Mouse (Mus musculus): ENCODE measurements around the gene Chd4.
A peak's percentile ranks its signal among the peaks of the same experiment; 100 is the strongest.
"Not testable (repeated sequence)": the region's sequence is repeated elsewhere in the genome, so short reads cannot be mapped to it uniquely, and the experiment has no call there.

Chd4 gene

DNA sequence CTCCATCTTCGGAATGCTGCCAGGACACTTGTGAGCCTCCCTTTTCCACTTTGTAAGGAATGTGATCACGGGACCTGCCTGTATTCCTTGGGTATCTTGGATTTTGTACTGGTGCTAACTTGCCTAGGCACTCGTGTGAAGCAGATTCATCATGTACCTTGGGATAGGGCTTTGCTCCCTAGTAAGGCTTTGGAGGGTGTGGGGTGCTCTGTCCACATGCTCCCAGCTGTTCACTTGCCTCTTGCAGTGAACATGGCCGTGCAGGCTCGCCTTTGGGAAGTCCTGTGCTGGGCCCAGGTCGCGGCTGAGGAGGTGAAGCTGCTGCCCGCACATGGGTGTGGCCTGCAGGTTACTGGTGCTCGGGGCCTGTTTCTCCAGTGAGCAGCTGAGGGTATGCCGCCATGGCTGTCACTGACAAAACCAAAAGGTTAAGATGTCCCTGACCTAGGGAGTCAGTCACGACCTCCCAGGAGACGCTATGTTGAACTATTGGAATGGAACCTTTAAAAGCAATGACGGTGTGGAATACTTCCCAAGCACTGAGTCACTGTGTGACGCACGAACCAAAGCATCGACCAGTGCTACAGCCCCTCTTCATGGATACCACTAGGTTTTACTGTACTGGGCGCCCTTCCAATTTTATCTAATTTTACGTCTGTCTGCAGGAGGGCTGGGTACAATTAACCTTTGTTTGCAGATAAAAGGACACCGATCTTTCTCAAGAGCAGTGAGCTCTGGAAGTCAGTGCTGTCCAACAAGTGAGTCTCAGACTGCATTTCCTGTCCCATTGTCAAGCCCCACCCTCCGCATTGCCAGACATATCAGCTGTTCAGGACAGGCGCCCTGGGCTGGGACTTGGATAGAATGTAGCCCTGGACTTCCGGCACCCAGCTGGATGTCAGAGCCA is 65.3 kb downstream of the Chd4 start:
- DNase-seq (ENCODE audit: low spot score), result peak; percentile 65

DNA sequence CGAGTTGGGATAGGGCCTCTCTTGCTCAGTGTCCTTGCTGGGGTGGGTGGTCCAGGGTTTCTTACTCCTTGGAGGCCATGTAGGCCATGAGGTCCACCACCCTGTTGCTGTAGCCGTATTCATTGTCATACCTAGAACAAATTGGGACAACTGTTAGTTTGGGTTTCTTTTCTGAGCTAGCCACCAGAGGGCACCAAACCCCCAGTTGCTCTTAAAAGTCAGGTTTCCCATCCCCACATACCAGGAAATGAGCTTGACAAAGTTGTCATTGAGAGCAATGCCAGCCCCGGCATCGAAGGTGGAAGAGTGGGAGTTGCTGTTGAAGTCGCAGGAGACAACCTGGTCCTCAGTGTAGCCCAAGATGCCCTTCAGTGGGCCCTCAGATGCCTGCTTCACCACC is 66.2 kb downstream of the Chd4 start:
- peak; percentile 71 for DNase-seq (ENCODE audit: low spot score)

DNA sequence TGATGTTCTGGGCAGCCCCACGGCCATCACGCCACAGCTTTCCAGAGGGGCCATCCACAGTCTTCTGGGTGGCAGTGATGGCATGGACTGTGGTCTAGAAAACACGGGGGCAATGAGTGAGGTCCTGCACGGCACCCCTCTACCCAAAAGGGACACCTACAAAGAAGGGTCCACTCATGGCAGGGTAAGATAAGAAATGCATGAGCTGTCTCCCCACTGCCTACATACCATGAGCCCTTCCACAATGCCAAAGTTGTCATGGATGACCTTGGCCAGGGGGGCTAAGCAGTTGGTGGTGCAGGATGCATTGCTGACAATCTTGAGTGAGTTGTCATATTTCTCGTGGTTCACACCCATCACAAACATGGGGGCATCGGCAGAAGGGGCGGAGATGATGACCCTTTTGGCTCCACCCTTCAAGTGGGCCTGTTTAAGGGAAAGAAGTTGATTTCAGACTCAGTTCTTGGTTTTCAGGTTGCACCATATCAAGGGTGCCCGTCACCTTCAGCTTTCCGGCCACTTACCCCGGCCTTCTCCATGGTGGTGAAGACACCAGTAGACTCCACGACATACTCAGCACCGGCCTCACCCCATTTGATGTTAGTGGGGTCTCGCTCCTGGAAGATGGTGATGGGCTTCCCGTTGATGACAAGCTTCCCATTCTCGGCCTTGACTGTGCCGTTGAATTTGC is 67.0 kb downstream of the Chd4 start:
- DNase-seq (ENCODE audit: low spot score), result not testable (repeated sequence)

DNA sequence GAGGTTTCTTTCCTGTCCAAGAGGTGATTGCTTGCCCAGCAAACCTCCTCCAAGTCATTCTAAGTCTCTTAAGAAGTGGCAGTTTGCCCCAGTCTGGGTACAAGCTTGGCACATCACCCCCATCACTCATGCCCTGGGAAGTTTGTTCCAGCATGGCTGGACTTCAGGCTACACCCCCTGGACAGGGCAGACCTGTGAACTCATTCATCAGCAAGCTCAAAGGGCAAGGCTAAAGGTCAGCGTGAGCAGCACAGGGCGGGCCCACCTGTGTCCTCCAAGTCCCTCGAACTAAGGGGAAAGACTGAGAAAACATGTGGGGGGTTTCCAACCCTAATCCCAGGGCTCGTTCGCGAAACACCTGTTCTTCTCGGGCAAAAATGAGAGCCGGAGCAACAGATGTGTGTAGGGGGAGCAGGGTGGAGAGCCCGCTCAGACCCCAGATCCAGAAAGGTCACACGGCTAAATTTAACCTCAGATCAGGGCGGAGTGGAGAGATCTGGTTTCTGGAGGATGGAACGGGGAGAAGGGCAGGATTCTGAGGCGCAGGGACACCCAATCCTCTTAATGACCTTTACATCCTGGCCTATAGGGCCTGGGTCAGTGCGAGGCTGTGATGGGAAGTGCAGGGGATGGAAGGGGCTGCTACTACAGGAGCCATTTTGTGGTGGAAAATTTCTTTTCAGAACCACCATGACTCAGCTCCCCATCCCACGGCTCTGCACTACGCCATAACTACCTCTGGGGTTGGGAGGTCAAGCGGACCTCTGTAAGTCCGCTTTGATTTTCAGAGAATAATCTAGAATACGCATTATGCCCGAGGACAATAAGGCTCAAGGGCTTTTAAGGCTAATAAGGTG is 68.2 kb downstream of the Chd4 start:
- DNase-seq (ENCODE audit: low spot score), result no peak

DNA sequence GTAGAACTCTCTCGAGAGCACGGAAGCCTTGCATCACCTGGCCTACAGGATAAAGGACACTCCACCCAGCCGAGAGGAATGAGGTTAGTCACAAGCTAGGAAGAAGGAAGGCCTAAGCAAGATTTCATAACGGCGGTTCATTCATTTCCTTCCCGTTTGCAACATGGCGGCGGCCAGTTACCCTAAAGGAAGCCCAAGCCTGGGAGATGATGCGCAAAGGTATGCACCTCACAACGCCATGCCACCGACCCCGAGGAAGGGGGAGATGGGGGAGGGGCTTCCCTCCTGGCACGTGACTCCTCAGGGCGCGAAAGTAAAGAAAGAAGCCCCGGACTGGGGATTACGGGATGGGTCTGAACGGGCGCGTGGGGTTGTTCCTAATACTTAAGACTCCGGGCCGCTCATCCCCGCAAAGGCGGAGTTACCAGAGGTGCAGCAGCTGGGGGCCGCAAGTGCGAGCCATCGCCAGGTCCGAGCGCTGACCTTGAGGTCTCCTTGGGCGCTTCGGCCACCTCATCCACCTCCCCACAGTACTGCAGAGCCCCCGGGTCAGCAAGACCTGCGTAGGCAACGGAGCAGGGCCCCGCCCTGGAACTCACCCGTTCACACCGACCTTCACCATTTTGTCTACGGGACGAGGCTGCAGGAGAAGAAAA is 69.0 kb downstream of the Chd4 start:
- DNase-seq (ENCODE audit: low spot score), result peak; percentile 45

DNA sequence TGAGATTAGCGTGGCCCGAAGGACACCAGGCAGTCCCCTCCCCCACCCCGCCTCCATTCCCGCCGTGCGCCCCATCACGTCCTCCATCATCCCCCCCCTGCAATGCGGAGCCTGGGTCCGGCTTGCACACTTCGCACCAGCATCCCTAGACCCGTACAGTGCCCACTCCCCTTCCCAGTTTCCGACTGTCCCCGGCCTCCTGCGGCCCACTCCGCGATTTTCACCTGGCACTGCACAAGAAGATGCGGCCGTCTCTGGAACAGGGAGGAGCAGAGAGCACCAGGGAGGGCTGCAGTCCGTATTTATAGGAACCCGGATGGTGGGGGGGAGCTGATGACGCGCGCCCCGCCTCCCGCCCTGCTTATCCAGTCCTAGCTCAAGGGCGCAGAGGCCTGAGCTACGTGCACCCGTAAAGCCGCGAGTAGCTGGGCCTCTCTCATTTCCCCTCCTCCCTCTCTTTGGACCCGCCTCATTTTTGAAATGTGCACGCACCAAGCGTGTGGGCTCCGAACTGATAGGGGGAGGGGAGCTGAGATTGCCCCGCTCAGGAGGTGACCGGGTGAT is 69.6 kb downstream of the Chd4 start:
- peak; percentile 98 for DNase-seq (ENCODE audit: low spot score)

DNA sequence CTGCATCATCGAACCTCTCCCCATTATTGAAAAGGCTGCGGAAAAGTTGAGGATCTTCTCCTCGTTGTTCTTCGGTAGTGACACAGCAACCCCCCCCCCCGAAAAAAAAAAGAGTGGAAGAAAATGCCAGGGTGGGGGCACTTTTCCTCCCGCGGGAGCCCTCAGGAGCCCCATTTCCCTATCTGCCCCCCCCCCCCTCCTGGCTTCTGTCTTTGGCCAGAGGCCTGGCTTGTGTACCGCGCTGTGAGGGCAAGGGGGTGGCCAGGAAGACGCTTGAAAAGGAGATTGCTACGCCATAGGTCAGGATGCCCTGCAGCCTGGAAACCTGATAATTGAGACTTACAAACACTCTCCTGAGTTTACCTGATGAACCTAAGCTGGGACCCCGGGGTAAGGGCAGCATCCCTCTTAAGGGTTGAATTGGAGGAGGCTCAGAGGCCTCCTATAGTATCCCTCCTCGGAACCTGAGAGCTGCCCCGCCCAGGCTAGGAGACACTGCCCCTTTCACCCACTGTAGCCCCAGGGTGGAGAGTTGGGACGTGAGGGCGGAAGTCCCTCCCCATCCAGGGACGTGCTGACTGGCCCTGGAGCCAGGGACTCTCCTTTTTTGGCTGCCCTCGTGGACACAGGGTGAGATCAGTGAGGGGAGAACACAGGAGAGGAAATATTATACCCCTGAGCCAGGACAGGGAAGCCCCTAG is 70.4 kb downstream of the Chd4 start, which contains the start of gene Gapdh:
Gene Gapdh (minus strand): TSS at position 417 of the 701 bp plus-strand sequence.
- DNase-seq (ENCODE audit: low spot score), result peak; percentile 90

DNA sequence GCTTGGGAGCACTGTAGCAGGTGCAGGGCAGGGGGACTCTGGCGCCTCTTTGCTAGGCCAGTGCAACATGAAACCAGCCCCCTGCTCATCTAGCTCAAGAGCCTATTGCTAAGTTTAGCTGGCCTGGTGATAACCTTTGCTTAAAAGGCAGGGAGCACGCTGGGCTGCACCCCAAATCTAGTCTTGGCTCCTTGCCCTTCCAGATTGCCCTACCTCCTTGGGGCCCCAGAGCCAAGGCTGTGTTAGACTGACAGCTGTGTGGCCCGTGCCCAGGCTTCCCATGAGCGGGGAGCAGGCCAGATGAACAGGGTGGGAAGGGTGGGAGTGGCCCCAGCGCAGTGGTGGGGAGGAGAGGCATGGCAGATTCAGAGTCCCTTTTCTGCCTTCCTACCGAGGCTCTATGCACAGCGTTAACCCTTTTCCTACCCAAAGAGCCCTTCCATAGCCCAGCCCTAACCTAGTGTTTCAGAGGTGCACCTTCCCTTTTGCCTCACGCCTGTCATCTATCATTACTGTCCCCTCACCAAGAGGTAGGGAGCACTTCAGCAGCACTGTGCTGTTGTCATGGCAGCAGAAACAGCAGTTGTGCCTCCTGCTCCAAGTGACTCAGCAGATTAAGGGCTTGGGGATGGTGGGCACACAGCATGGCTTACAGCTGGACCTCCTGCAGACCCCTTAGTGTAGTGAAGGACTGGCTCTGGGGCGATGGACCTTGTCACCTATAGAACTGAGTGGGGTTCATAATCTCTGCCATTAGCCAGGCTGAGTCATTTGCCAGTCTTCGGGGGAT is 71.3 kb downstream of the Chd4 start:
- DNase-seq (ENCODE audit: low spot score), result peak; percentile 23

DNA sequence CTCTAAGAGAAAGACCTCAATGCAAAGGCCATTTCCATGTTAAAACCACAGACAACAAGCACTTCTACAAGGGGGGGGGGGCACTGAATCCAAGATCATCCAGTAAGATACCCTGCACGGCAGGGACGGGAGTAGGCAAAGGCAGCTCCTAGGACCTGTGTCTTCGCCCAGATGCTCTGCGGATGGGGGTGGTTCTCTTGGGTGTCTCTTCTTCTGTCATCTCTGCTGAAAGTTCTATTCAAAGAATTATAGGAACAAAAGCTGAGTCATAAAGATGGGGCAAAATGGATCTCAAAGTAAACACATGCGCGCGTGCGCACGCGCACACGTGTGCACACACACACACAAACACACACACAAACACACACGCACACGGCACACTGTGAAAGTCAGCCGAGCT is 72.3 kb downstream of the Chd4 start:
- no peak for DNase-seq (ENCODE audit: low spot score)

DNA sequence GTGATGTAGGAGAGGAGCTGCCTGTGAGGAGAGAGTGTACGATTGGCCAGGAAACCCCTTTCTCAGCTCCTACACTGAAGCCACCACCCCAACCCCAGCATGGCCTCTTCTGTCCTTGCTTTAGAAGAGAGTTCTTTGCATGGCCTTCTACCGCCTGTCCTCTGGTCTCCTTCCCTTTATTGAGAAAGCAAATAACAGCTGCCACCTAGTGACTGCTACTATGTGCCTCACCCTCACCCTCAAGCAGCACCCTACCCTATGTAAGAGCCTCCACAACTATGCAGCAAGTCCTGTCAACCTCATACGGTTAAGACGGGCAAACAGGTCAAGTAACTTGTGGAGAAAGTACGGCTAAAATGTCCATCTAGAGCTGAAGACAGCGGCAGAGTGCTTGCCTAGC is 74.4 kb downstream of the Chd4 start:
- DNase-seq (ENCODE audit: low spot score), result no peak

DNA sequence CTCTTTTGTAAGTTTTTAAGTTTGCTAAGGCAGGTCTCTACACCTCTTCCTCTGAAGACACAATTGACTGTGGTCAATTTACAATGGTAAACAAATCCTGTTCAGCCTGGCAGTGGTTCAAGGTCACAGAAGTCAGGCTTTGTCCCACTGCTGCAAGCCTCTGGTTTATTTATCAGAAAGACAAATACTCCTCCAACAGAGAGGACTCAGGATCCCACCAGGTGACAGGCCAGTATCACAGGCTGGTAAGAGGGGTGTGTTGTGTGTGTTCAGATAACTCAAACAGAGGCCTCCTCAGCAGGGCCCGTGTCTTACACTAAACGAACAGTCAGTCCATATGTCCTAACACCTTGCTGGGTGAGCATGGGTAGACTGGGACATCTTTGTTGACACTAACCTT is 76.7 kb downstream of the Chd4 start:
- no peak for DNase-seq (ENCODE audit: low spot score)

DNA sequence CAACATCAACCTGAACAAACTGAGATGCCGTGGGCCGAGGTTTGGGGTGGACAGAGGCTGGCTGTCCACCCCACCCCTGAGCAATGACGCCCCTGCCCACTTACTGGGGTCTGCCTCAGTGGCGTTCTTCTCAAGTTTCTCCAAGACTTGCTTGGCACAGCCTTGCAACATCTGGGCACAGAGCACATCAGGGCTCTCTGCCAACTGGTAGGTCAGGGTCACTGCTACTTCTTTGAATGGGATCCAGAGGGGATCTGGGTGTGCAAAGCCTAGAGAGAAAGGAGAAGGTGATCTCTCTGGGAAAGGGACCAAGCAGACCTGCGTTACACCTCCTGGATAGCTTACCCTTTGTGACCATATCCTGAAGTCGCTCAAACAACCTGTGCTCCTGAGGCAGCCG is 77.5 kb downstream of the Chd4 start:
- DNase-seq (ENCODE audit: low spot score), result no peak

DNA sequence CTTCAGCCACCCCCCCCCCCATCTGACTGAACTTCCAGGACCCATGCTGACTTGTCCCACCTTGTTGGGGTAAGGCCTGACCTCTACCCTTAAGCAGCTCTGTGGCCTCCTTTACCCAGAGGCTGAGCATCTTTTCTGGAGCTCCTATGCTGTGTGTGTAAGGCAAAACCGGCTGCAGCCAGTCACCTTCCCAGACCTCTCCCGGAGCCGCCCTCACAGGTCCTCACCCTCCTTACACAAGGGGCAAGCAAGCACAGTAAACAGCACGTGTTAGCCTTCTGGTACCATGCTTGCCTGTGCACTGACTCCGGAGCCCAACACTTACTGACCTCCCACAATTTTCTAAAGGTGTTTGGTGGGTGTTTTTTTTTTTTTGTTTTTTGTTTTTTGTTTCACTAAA is 79.7 kb downstream of the Chd4 start:
- DNase-seq (ENCODE audit: low spot score), result no peak

DNA sequence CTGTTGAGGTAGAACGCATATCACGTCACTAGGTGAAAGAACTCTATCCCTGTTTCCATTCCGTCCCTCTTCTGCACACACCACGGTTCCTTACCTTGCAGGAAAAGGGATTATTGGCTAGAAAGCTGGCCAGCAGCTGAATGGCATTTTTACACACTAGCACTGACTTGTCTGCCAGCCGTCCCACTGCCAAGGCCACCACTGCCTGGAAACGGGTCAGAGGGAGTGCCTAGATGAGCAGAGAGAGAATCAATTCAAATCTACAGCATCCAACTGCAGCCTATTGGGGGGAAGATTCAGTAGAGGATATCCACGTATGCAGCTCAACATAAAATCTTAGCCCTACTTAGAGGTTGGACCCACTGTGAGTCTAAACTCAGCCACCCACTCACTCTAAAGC is 83.8 kb downstream of the Chd4 start:
- DNase-seq (ENCODE audit: low spot score), result no peak
